Mouse (Mus musculus): Measurements from ENCODE around the gene Epha6.

Epha6 gene

GRCm38 (mm10) chr16:60605061-60605831, at the start of gene Epha6:
Epha6 (minus strand) TSS chr16:60605531.
- TF ChIP-seq GATA4 (IDR thresholded peaks at IDR 0.05; ENCODE audit: insufficient replicate concordance, low read length) = no peak

GRCm38 (mm10) chr16:60651716-60652115, 46.4 kb upstream of the Epha6 start:
- TF ChIP-seq GATA4 (IDR thresholded peaks at IDR 0.05; ENCODE audit: insufficient replicate concordance, low read length) = no peak

- no peak for TF ChIP-seq GATA4 (IDR thresholded peaks at IDR 0.05; ENCODE audit: insufficient replicate concordance, low read length)
Measured at GRCm38 (mm10) chr16:60628091-60628490, 22.8 kb upstream of the Epha6 start.

- TF ChIP-seq GATA4 (IDR thresholded peaks at IDR 0.05; ENCODE audit: insufficient replicate concordance, low read length) = no peak
Measured at GRCm38 (mm10) chr16:60605832-60606583, 677 bp upstream of the Epha6 start.

GRCm38 (mm10) chr16:60604613-60605012, 718 bp downstream of the Epha6 start:
- TF ChIP-seq GATA4 (IDR thresholded peaks at IDR 0.05; ENCODE audit: insufficient replicate concordance, low read length) = no peak

- TF ChIP-seq GATA4 (IDR thresholded peaks at IDR 0.05; ENCODE audit: insufficient replicate concordance, low read length) = no peak
Measured at GRCm38 (mm10) chr16:60585322-60585721, 20.0 kb downstream of the Epha6 start.

GRCm38 (mm10) chr16:60584695-60585094, 20.6 kb downstream of the Epha6 start:
- no peak for TF ChIP-seq GATA4 (IDR thresholded peaks at IDR 0.05; ENCODE audit: insufficient replicate concordance, low read length)

- TF ChIP-seq GATA4 (IDR thresholded peaks at IDR 0.05; ENCODE audit: insufficient replicate concordance, low read length) = no peak
Measured at GRCm38 (mm10) chr16:60570546-60570945, 34.8 kb downstream of the Epha6 start.

GRCm38 (mm10) chr16:60544385-60544784, 60.9 kb downstream of the Epha6 start:
- TF ChIP-seq GATA4 (IDR thresholded peaks at IDR 0.05; ENCODE audit: insufficient replicate concordance, low read length) = no peak

GRCm38 (mm10) chr16:60538233-60538632, 67.1 kb downstream of the Epha6 start:
- no peak for TF ChIP-seq GATA4 (IDR thresholded peaks at IDR 0.05; ENCODE audit: insufficient replicate concordance, low read length)

- no peak for TF ChIP-seq GATA4 (IDR thresholded peaks at IDR 0.05; ENCODE audit: insufficient replicate concordance, low read length)
Measured at GRCm38 (mm10) chr16:60509707-60510106, 95.6 kb downstream of the Epha6 start.

- TF ChIP-seq GATA4 (IDR thresholded peaks at IDR 0.05; ENCODE audit: insufficient replicate concordance, low read length) = no peak
Measured at GRCm38 (mm10) chr16:60499567-60499966, 105.8 kb downstream of the Epha6 start.

GRCm38 (mm10) chr16:60475776-60476175, 129.6 kb downstream of the Epha6 start:
- no peak for TF ChIP-seq GATA4 (IDR thresholded peaks at IDR 0.05; ENCODE audit: insufficient replicate concordance, low read length)

GRCm38 (mm10) chr16:60468200-60468785, 137.0 kb downstream of the Epha6 start:
- TF ChIP-seq GATA4 (IDR thresholded peaks at IDR 0.05; ENCODE audit: insufficient replicate concordance, low read length) = no peak

GRCm38 (mm10) chr16:60435283-60435682, 170.0 kb downstream of the Epha6 start:
- TF ChIP-seq GATA4 (IDR thresholded peaks at IDR 0.05; ENCODE audit: insufficient replicate concordance, low read length) = no peak

GRCm38 (mm10) chr16:60434241-60434640, 171.1 kb downstream of the Epha6 start:
- TF ChIP-seq GATA4 (IDR thresholded peaks at IDR 0.05; ENCODE audit: insufficient replicate concordance, low read length) = no peak

Measured in liver, adult (tissue).